Mouse (Mus musculus) CH12.LX (cell line): ENCODE data around the gene Olfr392. TPM values are rescaled to one million over a fixed set of nuclear protein-coding genes. Genes with fewer than 3 reads are reported as not detected.

ENCODE experiments used
- DNase-seq: peaks from one replicate; pipeline ENCODE4 v3.0.0-alpha.2; 2013; ENCODE audit errors: extremely low read depth
- H3K27ac ChIP-seq: 2 replicates; pipeline ENCODE4 v1.5.1; 2012; ENCODE audit warnings: low read depth, mild to moderate bottlenecking, control low read depth, moderate library complexity; ENCODE audit not compliant: insufficient read depth
- H3K27me3 ChIP-seq: replicated peaks from 2 replicates; pipeline ENCODE3; 2012; ENCODE audit warnings: inconsistent platforms
- H3K36me3 ChIP-seq, 2 experiments: replicated peaks in 1 of 2; 2 replicates each; pipeline versions ENCODE3 to v1.6.1; 2012; ENCODE audit warnings: inconsistent platforms in 1 of 2, low read length in 1 of 2, mild to moderate bottlenecking in 1 of 2, mixed read lengths in 1 of 2, moderate library complexity in 1 of 2; ENCODE audit not compliant: control insufficient read depth in 1 of 2, insufficient read depth in 1 of 2
- H3K4me1 ChIP-seq, 2 experiments: 2 replicates each; pipeline ENCODE4 v1.6.1; 2012; ENCODE audit warnings: inconsistent platforms in 1 of 2, moderate library complexity in 1 of 2; ENCODE audit not compliant: insufficient read depth in 2 of 2, control insufficient read depth in 1 of 2
- H3K4me2 ChIP-seq: 2 replicates; pipeline ENCODE4 v1.6.1; 2012; ENCODE audit warnings: low read depth, mild to moderate bottlenecking, control low read depth; ENCODE audit not compliant: poor library complexity, insufficient read depth, severe bottlenecking
- H3K4me3 ChIP-seq, 3 experiments: fragments of 150-350 bp in 1 of 3; sonication (generic) in 1 of 3; replicated peaks in 1 of 3; 2 replicates each; pipeline versions ENCODE3 to v1.5.1; 2011 to 2012; ENCODE audit warnings: low read depth in 2 of 3, low read length in 2 of 3, mild to moderate bottlenecking in 2 of 3, moderate library complexity in 2 of 3, control low read depth in 1 of 3, improper control_type of control experiment in 1 of 3, inconsistent platforms in 1 of 3, mixed read lengths in 1 of 3; ENCODE audit not compliant: poor library complexity in 1 of 3
- H3K79me2 ChIP-seq: replicated peaks from 2 replicates; pipeline ENCODE4 v1.6.1; 2012; ENCODE audit warnings: mild to moderate bottlenecking, moderate library complexity; ENCODE audit not compliant: control insufficient read depth, poor library complexity, insufficient read depth, severe bottlenecking; ENCODE audit errors: extremely low read depth
- H3K9ac ChIP-seq: 2 replicates; pipeline ENCODE4 v1.6.1; 2012; ENCODE audit warnings: low read depth, mild to moderate bottlenecking, control low read depth, moderate library complexity; ENCODE audit not compliant: insufficient read depth
- H3K9me3 ChIP-seq: replicated peaks from 2 replicates; pipeline ENCODE3; 2012; ENCODE audit warnings: low read length, inconsistent platforms, mixed read lengths
- CHD1 ChIP-seq: IDR thresholded peaks from 2 replicates; pipeline ENCODE4 v1.6.1; 2012; ENCODE audit warnings: low read depth, low read length, improper control_type of control experiment, inconsistent platforms
- CTCF ChIP-seq, 2 experiments: IDR thresholded peaks in 1 of 2; conservative IDR thresholded peaks in 1 of 2; 2 replicates each; pipeline ENCODE4 v1.5.1; 2011 to 2012; ENCODE audit warnings: low read depth in 2 of 2, low read length in 2 of 2, improper control_type of control experiment in 1 of 2, inconsistent platforms in 1 of 2, mild to moderate bottlenecking in 1 of 2, moderate library complexity in 1 of 2
- E2F4 ChIP-seq: IDR thresholded peaks from 2 replicates; pipeline ENCODE4 v1.6.1; 2011; ENCODE audit warnings: low read depth, low read length, improper control_type of control experiment; ENCODE audit not compliant: insufficient replicate concordance
- EP300 ChIP-seq: IDR thresholded peaks from 2 replicates; pipeline ENCODE4 v1.6.1; 2011; ENCODE audit warnings: low read length, improper control_type of control experiment
- ETS1 ChIP-seq: conservative IDR thresholded peaks from 2 replicates; pipeline ENCODE4 v1.6.1; 2012; ENCODE audit warnings: low read depth, mild to moderate bottlenecking, inconsistent platforms, low read length, improper control_type of control experiment, moderate library complexity
- GABPA ChIP-seq: IDR thresholded peaks from 2 replicates; pipeline ENCODE4 v1.6.1; 2012; ENCODE audit warnings: low read depth, low read length, improper control_type of control experiment, inconsistent platforms; ENCODE audit not compliant: insufficient replicate concordance
- JUND ChIP-seq: conservative IDR thresholded peaks from 2 replicates; pipeline ENCODE4 v1.6.1; 2011; ENCODE audit warnings: low read depth, low read length, improper control_type of control experiment
- KAT2A ChIP-seq: IDR thresholded peaks from 2 replicates; pipeline ENCODE4 v1.6.1; 2012; ENCODE audit warnings: low read length, improper control_type of control experiment, inconsistent platforms; ENCODE audit not compliant: insufficient replicate concordance
- MAZ ChIP-seq: IDR thresholded peaks from 2 replicates; pipeline ENCODE4 v1.6.1; 2012; ENCODE audit warnings: low read depth, mild to moderate bottlenecking, inconsistent platforms, low read length, improper control_type of control experiment, moderate library complexity
- MEF2A ChIP-seq: IDR thresholded peaks from 2 replicates; pipeline ENCODE4 v1.6.1; 2014; ENCODE audit warnings: low read depth, mild to moderate bottlenecking, inconsistent platforms, low read length, improper control_type of control experiment, borderline replicate concordance
- MXI1 ChIP-seq: IDR thresholded peaks from 2 replicates; pipeline ENCODE4 v1.6.1; 2011; ENCODE audit warnings: mild to moderate bottlenecking, low read depth, low read length, improper control_type of control experiment
- MYC ChIP-seq: IDR thresholded peaks from 2 replicates; pipeline ENCODE4 v1.6.1; 2011; ENCODE audit warnings: low read depth, mild to moderate bottlenecking, improper control_type of control experiment, low read length
- NELFE ChIP-seq: IDR thresholded peaks from 2 replicates; pipeline ENCODE4 v1.6.1; 2011; ENCODE audit warnings: low read depth, low read length, improper control_type of control experiment
- PAX5 ChIP-seq: IDR thresholded peaks from 2 replicates; pipeline ENCODE4 v1.6.1; 2012; ENCODE audit warnings: low read length, inconsistent platforms, mixed read lengths
- POLR2A ChIP-seq: IDR thresholded peaks from 2 replicates; pipeline ENCODE4 v1.6.1; 2011; ENCODE audit warnings: low read depth, mild to moderate bottlenecking, improper control_type of control experiment, low read length
- POLR2AphosphoS2 ChIP-seq: IDR thresholded peaks from 2 replicates; pipeline ENCODE4 v1.6.1; 2011; ENCODE audit warnings: low read depth, low read length, improper control_type of control experiment
- RAD21 ChIP-seq: IDR thresholded peaks from 2 replicates; pipeline ENCODE4 v1.6.1; 2011; ENCODE audit warnings: low read depth, mild to moderate bottlenecking, low read length, improper control_type of control experiment, moderate library complexity
- SMC3 ChIP-seq: IDR thresholded peaks from 2 replicates; pipeline ENCODE4 v1.6.1; 2011; ENCODE audit warnings: low read depth, low read length, improper control_type of control experiment
- UBTF ChIP-seq: IDR thresholded peaks from 2 replicates; pipeline ENCODE4 v1.6.1; 2012; ENCODE audit warnings: low read depth, mild to moderate bottlenecking, inconsistent platforms, low read length, improper control_type of control experiment, moderate library complexity
- USF2 ChIP-seq: conservative IDR thresholded peaks from 2 replicates; pipeline ENCODE4 v1.6.1; 2011; ENCODE audit warnings: low read depth, low read length, improper control_type of control experiment
- ZC3H11A ChIP-seq: IDR thresholded peaks from 2 replicates; pipeline ENCODE4 v1.6.1; 2012; ENCODE audit warnings: low read depth, mild to moderate bottlenecking, inconsistent platforms, low read length, improper control_type of control experiment
- ZKSCAN1 ChIP-seq: IDR thresholded peaks from 2 replicates; pipeline ENCODE4 v1.6.1; 2012; ENCODE audit warnings: low read depth, inconsistent platforms, low read length, improper control_type of control experiment, borderline replicate concordance
- ZMIZ1 ChIP-seq: IDR thresholded peaks from 2 replicates; pipeline ENCODE4 v1.6.1; 2012; ENCODE audit warnings: low read depth, mild to moderate bottlenecking, inconsistent platforms, low read length, improper control_type of control experiment
- ZNF384 ChIP-seq: IDR thresholded peaks from 2 replicates; pipeline ENCODE4 v1.6.1; 2012; ENCODE audit warnings: low read depth, low read length, improper control_type of control experiment, inconsistent platforms
- dilution Hi-C: fragments of 300-500 bp; cut with MboI; formaldehyde crosslinking; loops from 2 replicates; pipeline ENCODE4 v1.14.3; 2020; ENCODE audit warnings: low sequenced_read_pairs; ENCODE audit not compliant: extremely low pct_unique_long_range_greater_than_20kb, extremely low pct_ligation_motif_present
- in situ Hi-C: fragments of 300-500 bp; cut with MboI; formaldehyde crosslinking; loops from 3 replicates; pipeline ENCODE4 v1.14.3; 2019; ENCODE audit warnings: low sequenced_read_pairs, low pct_ligation_motif_present, low pct_unique_long_range_greater_than_20kb, mixed read lengths
- polyA plus RNA-seq: library from polyadenylated mRNA; unstranded; fragments of >175 nt; gene quantifications from 2 replicates; pipeline ENCODE4 v1.2.1, GENCODE M21; 2012; ENCODE audit warnings: low read depth; ENCODE audit not compliant: insufficient read length
- total RNA-seq, 2 experiments: library from RNA; depleted of rRNA; stranded (reverse); fragments of 300-350 nt in 1 of 2; fragments of >200 nt in 1 of 2; gene quantifications; 2 replicates each; pipeline ENCODE4 v1.2.3; 2012 to 2014

Olfr392 gene
- total RNA-seq (2012; rRNA removed), result not detected in 2 replicates
- not detected in 2 replicates for total RNA-seq (2014; rRNA removed)
- polyA plus RNA-seq, result not detected in 2 replicates

GRCm38 (mm10) chr11:73816949-73817348 is at the start of gene Olfr392:
Gene Olfr392, minus strand, starts transcription at chr11:73817049.
- Histone ChIP-seq H3K27me3 (peaks cover 52% of the 10 kb centered on the region), H3K4me2 (no peak within 1 kb of the TSS), H3K9ac (no peak within 1 kb of the TSS), H3K4me1 (no peaks in the 10 kb centered on the region), H3K36me3 (no peaks in the 10 kb centered on the region), H3K79me2 (no peaks in the 10 kb centered on the region), H3K9me3 (no peaks in the 10 kb centered on the region), H3K4me3 (no peak within 1 kb of the TSS), H3K27ac (no peak within 1 kb of the TSS)
- TF ChIP-seq MEF2A (no peak), MYC (no peak), ZNF384 (no peak), RAD21 (no peak), GABPA (no peak), KAT2A (no peak), POLR2AphosphoS2 (no peak), UBTF (no peak), ETS1 (no peak), USF2 (no peak)
- no peak for DNase-seq
- in situ Hi-C loops (no loop called here), dilution Hi-C loops (no loop called here)

GRCm38 (mm10) chr11:73851354-73851753 is 34.5 kb upstream of the Olfr392 start, which contains the start of gene Olfr393:
Gene Olfr393, minus strand, starts transcription at chr11:73851454.
- in situ Hi-C loops, result no loop called here
- Histone ChIP-seq H3K9me3 (no peaks in the 10 kb centered on the region), H3K36me3 (no peaks in the 10 kb centered on the region), H3K27ac (no peak within 1 kb of the TSS), H3K4me3 (no peak within 1 kb of the TSS), H3K79me2 (no peaks in the 10 kb centered on the region), H3K4me2 (no peak within 1 kb of the TSS), H3K27me3 (peaks cover 46% of the 10 kb centered on the region), H3K9ac (no peak within 1 kb of the TSS), H3K4me1 (no peaks in the 10 kb centered on the region)
- dilution Hi-C loops, result no loop called here
- TF ChIP-seq MEF2A, result no peak
- no peak for TF ChIP-seq MAZ
- TF ChIP-seq EP300, result no peak
- TF ChIP-seq JUND, result no peak
- no peak for TF ChIP-seq RAD21
- TF ChIP-seq CHD1, result no peak
- no peak for TF ChIP-seq MXI1
- TF ChIP-seq USF2, result no peak
- TF ChIP-seq ZMIZ1, result no peak
- TF ChIP-seq NELFE, result no peak
- TF ChIP-seq ZKSCAN1, result no peak
- TF ChIP-seq E2F4, result no peak
- TF ChIP-seq UBTF, result no peak
- TF ChIP-seq POLR2AphosphoS2, result no peak
- no peak for TF ChIP-seq CTCF (conservative IDR thresholded peaks at IDR 0.05 in 1 of 2, IDR thresholded peaks at IDR 0.05 in 1 of 2; ENCODE audit: low read depth in 2 of 2, low read length in 2 of 2)
- TF ChIP-seq SMC3, result no peak
- TF ChIP-seq PAX5, result no peak
- no peak for TF ChIP-seq ZC3H11A
- TF ChIP-seq POLR2A, result no peak
- DNase-seq, result no peak
